Mouse (Mus musculus) forelimb bud, embryonic 11.5 days (tissue): ENCODE data around the gene Szt2.

Experiments used
- DNase-seq: peaks from one replicate; pipeline ENCODE4 v3.0.0-alpha.2; 2012; ENCODE audit warnings: low read depth, low spot score

The Szt2 gene

DNA sequence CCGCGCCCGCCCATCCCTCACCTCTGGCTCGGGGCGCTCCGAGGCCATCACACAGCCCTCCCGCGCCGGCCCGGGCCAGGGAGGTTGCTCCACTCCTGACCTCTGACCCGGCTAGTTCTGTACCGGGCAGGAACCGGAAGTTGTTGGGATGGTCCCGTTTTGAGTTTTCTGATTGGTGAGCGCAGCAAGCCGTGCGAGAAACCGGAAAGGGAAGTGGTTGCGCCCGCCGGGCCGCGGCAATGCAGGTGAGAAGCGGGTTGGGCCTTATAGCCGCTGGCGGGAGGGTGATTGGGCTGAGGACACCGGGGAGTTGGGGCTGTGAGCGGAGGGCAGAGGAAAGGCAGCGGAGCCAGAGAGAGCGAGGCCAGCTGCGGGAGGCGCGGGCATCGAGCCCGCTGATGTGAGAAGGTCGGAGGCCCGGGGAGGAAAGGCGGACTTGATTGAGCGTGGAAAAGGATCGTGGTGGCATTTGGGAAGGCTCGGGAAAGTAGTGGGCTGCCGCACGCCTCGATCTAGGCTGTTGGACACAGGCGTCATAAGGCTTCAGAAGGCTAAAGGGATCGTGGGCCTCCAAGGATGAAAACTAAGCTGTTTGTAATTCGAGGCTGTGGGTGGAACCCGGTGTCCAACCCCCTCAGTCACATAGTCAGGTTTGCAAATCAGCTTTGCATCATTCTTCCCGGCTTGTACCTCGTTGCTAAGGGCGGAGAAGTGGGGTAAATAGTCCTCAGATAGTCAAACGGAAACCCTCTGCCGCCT is at the start of gene Szt2, which contains the start of gene Med8:
Szt2 (minus strand) TSS at position 132 of the 759 bp plus-strand sequence.
Med8 (plus strand) TSS at position 196 of the 759 bp plus-strand sequence.
- peak; percentile 92 for DNase-seq

DNA sequence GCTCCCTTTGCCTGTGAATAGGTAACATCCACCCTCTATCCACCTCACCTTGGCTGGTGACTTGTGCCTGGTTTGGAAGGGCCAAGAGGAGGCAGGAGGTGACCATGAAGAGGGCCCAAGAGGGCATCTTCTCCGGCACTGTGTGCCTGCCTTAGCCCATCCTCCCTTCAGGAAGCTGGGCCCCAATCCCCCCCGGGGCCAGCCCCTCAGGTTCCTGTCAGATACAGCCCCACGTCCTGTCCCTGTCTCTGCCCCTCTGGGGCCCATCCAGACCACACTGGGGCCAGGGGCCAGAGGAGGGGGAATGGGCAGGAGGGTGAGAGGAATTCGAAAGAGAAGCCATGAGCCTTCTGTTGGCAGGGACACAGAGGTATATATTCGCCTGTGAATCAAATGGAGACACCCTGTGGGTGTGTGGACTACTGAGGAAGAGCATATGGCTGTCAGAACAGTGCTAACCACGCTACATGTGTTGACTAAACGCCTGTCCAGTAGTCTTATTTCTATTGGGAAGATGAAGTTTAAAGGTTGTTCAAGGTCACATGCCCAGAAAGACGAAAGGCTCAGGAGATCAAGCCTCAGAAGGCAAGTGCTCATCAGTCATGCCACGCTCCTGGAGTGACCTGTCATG is 48.4 kb upstream of the Szt2 start, which contains the start of gene Mpl:
Mpl (minus strand) TSS at position 169 of the 631 bp plus-strand sequence.
- no peak for DNase-seq

DNA sequence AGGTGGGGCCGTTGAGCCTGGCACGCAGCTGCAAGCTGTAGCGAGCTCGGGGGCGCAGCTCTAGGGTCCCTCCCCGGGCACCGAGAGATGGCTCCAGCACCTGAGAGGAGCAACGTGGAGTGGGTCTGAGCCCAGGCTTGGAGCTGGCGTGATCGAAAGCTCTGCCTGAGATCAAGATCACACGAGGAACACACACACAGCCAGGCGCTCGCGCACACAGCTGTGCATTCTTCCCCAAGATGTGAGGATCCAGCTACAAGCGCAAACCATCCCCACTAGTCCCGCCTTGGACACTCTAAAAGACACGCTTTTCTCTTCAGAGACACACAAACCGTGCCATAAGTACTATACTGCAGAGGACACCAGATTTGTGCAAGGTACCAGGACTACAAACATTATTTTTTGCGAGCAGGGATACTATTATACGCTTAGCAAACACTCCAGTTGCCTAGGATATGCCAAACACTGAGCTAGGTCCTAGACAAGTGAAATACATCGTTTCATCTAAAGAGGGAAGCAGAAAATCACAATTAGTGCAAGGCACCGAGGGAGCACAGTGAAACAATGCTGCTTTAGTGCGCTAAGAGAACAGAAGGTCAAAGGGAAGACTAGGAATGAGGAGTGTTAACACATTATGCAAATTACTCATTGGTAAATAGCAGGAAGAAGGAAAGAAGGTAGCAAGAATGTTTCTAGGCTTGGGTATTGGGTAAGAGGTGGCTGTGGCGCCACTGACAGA is 37.5 kb upstream of the Szt2 start:
- DNase-seq: no peak

DNA sequence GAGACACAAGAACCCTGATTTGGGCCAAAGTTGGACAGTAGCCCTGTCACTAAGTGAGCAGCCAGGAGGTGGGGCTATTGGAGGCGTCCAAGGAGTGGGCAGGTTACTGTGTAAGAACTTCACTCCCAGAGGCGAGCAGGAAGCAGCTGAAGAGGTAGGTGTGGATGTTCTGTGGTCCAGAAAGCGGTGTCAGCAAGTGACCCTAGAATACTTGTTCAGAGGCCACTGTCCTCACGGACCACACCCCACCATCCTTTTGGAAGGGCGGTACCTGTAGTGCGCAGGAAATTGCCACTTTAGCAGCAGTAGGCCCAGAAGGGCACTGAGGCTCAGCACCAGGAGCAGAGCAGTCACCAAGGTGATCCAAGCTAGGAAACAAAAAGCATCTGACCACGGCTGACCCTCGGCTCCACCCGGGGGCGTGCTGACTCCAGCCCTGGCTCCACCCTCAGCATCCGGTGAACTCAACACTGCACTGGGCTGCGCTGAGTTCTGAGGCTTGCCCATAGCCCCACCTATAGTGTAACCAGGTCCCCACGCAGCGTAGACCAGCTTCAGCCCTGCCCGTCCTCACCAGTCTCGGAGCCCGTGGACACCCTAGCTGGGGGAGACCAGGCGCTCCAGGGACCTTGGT is 36.8 kb upstream of the Szt2 start:
- DNase-seq: peak; percentile 51

DNA sequence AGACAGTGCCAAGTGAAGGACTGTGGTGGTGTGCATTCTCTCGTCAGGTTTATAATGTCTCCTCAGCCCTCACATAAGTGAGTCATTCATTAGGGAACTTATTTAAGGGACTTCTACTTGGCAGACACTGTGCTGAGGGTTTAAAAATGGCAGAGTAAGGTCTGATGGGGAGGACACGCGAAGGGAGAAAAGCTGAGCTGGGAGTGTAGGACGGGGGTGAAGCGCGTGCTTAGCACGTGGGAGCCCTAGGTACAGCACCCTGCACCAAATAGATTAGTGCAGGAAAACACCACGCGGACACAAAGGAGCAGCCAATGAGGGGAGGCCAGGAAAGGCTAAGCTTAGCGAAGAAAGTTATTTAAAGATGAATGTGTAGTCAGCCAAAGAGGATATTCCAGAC is 36.0 kb upstream of the Szt2 start:
- no peak for DNase-seq

DNA sequence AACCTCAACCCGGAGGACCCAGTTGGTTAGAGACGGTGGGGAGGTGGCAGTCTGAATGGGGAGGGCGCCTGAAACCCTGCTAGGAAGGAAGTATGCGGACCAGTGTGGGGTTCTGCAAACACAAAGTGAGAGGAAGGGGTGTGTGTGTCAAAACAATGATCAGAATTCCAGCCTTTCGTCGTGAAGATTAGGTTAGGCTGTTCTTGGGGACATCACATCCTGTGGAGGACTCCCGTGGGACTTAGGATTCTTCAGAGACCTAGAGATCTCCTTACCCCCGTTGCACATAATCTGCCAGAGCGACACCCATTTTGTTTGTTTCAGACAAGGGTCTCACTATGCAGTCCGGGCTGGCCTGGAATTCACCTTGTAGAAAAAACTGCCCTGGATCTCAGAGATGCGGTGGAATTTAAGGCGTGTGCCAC is 28.8 kb upstream of the Szt2 start:
- peak; percentile 32 for DNase-seq

DNA sequence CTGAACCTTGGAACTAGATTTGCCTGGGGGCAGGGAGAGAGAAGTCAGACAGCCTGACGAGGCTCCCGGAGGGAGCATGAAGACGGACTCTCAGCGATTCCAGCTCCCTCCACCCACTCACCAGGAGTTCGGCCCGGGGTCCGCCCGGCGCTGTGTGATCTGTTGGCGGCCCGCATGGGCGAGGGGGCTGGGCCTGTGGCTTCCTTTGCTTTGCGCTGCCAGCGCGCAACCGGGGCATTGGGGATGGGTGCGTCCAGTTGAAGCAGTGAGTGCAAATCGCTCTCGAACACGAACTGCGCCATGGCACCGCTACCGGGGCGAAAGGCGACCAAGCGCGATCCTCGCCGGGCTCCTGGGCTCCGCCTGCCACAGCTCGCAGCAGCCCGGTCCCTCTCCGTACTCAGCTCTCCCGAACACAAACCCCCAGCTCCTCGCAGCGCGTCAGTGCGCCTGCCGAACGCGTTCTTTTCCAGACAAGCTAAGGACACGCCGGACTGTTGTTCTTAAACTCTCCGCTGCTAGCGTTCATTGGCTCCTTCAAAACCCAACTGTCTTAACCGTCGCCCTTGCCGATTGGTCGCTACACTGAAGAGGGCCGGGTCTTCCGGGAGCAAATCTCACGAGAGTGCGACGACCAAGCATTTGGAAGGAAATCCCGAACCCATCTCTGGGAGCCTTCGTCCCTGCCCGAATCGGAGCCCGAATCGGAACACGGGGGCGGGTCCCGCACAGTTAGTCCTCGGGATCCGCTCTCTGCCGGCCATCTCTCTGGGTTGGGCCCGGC is 27.9 kb upstream of the Szt2 start, which contains the start of gene Cdc20:
Cdc20 (minus strand) TSS at position 533 of the 784 bp plus-strand sequence.
- peak; percentile 97 for DNase-seq

DNA sequence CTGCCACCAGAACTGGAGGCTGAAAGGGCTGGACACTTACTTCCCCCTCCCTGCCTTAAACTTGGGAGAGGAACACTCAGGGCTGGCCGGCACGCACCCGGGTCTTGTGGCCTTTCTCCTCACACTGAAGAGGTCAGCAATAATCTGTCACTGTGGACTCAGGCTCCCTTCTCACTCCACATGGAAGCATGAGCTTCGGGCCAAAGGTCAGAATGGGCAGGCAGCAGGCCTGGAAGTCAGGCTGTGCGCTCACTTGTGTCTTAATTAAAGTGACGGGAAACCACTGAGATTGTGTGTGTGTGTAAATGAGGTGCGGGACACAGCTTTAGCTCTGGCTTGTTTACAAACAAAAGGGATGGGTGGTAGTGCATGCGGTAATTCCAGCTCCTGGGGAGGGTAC is 23.3 kb upstream of the Szt2 start:
- DNase-seq: no peak

DNA sequence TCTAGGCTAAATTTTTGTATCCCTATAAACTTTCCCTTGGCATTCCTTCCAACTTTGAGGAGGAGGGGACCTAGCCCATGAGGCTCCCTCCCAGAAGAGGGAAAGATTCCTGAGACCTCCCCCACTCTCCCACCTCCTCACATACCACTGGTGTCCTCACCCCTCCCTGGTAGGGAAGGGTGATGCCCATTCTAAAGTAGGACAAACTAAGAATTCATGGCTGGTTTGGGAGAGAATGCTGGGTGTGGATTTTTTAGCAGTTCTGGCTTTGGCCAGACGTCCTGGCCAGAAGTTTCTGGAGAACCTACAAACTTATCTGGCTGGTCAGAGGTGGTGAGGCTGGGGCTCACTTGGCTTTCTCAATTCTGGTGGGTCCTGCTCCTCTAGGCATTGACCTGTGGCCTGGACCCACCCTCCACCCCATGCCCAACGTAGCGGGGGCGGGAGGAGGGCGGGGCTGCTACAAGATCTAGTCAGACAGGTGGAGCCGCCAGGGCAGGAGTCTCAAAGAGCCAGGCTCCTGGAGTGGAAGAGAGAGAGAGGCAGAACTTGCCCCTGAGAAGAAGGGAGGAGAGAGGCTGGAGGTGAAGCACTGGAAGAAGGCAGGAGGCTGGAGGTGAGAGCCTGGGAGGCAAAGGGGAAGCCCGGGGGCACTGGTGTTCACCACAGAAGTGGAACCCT is 20.3 kb upstream of the Szt2 start:
- DNase-seq: no peak

DNA sequence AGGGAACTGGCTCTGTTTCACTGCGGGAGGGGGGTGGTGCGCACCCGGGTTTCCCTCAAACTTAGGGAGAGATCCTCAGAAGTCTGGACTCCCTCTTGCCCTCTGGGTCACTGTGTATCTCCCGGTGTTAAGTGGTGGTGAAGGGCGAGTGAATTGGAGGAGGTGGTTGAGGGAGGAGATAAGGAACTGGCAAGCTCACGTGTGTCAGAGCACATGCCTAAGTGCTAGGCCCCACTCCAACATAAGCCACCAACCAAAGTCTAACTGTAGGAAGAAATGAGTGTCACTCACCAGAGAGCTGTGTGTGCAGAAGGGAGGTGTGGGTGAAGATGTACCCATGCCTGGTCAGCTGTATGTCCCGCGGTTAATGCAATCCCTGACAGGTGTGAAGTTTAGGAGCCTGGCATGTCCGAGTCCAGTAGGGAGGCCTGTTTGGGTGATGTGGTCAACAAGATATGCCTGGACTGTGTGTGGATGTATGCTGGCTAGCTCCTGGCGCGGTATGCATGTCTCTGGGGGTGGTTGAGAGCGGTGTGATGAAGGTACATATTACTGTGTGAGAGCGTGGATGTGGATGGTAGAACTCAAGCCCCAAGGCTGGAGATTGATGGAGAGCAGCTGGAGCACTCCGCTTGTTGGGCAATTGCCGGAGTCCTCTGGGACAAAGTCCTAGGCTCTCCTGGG is 19.6 kb upstream of the Szt2 start:
- DNase-seq: no peak

DNA sequence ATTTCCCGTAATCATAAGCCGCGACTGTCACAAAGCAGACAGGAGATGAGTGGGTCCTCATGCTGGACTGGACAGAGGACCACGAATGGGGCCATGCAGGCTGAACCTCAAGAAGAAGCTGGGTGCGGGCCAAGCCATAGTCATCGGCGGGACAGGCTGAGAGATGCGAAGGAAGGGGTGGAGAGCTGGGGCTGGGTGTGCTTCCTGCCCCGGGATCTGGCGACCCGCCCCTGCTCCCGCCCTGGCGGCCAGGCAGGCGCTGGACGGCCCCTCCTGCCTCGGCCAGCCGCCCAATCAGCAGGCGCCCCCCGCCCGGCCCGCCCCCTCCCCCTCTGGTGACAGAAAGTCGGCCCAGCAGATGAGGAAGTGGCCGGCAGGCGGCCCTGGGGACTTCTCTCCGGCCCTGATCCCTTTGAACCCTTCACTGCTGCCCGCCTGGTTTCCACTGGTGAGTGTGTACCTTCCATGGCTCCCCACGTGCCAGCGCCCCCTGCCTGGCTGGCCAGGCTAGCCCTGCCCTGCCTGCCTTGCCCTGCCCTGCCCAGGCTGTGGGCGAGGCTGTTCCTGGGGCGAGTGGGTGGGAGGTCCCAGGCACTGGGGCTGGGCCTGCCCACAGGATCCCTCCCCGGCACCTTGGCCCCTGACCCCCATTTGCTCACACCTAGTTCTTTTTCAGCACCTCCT is 18.8 kb upstream of the Szt2 start, which contains the start of gene Elovl1:
Elovl1 (plus strand) TSS at position 326 of the 684 bp plus-strand sequence.
- peak; percentile 75 for DNase-seq

DNA sequence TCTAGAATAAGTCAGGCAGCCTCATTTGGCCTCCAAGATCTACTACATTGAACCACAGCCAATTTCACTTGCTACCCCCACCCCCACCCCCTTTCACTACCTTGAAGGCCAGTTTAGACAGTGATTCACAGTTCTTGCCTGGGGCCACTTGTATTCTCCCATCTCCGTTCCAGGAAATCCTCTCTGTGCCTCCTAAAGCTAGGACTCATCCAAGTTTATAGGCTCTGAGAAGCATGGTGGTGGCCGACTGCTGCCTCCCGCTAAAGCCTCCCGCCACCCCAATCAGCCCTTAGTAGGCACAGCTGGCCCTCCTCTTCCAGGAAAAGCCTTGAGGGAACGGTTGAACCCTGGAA is 18.3 kb upstream of the Szt2 start:
- DNase-seq: no peak

DNA sequence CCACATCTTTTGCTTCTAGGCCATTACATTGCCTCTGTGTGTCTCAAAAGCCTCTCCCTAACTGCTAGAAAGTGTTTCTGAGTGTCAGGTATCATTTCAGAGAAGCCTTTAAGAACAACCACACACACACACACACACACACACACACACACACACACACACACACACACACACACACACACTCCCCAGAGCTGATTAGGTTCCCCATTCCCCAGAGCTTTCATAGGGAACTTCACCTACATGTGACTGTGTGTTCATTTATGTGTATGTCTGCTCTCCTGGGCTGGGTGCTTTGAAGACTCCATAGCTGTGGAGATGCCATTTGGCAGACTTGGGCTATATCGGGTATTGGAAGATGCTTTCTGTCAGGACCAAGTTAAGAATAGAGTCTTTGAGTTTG is 16.3 kb upstream of the Szt2 start:
- DNase-seq: no peak

DNA sequence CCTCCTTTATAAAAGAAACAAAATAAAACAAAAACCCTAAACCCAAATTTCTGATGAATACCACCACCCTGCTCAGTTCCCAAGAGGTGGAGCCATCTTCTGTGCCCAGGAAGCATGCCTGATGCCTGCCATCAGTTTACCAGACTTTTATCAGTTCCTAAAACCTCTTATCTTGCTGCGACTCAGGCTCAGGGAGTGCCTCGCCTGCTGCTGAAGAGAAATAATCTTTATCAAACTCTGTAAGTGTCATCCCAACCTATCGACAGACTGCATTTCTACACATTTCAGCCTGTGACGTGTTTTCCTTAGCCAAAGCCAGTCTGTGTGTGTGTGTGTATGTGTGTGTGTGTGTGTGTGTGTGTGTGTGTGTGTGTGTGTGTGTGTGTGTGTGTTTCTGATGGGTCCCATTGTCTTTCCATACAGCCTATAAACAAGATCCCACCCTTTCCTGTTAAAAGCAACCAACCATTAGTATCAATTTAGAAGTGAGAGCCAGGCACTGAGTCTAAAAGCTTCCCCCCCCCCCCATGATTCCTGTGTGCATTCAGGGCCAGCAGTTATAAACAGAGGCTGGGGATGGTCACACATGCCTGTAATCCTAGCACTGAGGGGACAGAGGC is 15.6 kb upstream of the Szt2 start:
- DNase-seq: no peak

DNA sequence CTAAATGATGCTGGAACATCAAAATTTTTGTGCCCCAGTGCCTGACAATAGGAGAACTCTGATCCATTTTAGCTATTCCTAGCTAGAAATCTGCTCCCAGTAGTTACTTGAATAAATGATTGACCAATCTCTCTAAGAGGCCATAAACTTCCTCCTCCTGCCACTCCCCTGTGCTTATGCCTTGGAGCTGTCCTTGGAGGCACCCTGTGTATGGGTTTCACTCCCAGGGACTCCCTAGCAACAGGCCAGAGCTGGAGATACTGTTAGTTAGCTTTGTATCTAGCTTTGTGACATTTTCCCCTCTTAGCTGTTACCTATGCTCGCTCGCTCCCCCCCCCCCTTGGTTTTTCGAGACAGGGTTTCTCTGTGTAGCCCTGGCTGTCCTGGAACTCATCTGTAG is 12.3 kb upstream of the Szt2 start:
- no peak for DNase-seq

DNA sequence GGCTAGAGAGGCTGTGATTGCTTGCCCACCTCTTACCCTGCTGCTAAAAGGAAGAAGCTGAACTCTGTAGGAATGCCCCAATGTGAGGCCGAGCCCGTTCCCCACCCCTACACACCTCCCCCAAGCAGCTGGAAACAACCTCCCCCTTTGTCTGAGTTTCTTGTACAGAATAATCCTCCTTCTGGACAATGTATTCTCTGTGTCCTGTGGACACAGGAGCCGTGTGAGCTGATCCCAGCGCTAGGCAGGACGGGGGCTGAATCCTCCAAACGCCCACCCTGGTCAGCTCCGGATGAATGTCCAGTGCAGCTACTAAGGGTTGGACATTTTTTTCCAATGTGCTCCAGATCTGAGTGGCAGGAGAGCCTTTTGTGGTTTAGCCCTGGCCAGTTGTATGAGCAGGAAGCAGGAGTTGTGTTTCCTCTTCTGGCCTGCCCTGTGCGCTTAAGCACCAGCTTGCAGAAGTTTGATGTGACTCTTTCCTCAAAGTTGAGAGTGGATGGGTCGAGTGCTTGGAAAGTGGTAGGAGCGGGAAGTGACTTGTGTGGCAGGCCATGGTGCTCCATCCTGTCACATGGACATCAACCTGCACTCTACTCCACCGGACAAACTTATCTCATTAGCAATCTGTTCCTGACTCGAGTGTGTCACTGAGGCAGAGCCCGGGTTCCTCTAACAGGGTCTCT is 8.2 kb upstream of the Szt2 start:
- DNase-seq: no peak

DNA sequence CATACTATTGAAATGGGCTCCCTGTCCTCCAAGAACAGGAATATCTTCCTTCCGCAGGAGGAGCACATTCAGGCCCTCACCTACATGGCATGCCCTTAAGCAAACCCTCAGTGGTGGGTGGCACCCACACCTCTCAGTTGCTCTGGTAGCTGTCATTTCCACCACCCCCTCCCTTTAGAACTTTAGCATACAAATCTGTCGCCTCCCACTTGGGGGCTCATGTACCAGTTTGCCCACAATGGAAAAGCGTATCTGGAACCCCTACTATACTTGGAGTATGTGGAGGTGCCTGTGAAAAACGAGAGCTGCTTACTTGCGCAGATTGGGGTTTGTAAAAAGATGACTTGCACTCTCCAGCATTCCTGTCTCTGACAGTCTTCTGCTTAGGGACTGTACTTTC is 7.3 kb upstream of the Szt2 start:
- no peak for DNase-seq

DNA sequence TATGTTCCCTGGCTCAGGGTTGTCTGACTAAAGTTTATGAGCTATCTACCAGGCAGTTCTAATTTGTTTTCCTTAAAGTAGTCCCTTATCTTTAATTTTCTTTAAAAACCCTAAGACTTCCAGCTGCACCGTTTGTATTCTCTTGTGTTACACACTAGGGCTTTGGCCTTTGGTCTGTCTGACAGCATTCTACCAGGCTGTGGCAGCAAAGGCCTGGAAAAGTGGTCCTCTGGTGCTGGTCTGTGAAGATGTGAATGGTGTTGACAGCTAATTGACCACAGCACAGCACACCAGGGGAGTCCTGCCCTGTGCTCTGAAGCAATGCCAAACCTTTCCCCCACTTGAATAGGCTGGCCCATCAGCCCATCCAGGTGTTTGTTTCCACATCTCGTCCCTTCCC is 6.7 kb upstream of the Szt2 start:
- DNase-seq: no peak
